Mouse (Mus musculus): ENCODE data around the gene Tnrc18.

Tnrc18 gene

DNA sequence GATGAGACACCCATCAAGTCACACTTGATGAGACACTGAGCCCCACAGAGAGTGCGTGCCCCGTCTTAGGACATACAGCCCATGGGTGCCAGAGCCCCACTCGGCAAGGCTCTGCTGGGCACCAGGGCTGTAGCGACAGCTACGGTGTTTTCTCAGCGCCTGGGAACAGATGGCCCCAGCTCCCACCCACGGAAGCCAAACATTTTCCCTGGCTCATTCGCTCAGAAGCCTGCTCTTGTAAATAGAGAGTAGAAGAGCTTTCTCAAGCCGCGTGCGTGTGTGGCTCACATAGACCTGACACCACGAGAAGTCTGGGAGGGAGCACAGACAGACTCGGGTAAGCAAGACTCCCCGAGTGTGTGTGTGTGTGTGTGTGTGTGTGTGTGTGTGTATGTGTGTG is 125.2 kb downstream of the Tnrc18 start, which contains the start of gene Slc29a4:
Gene Slc29a4 (plus strand): TSS at position 265 of the 400 bp plus-strand sequence.
- no peak for DNase-seq (ENCODE audit: low spot score in 2 of 2)

- DNase-seq (ENCODE audit: low spot score in 2 of 2): no peak
Observed at GRCm38 (mm10) chr5:142690343-142690742, 127.1 kb downstream of the Tnrc18 start.

DNA sequence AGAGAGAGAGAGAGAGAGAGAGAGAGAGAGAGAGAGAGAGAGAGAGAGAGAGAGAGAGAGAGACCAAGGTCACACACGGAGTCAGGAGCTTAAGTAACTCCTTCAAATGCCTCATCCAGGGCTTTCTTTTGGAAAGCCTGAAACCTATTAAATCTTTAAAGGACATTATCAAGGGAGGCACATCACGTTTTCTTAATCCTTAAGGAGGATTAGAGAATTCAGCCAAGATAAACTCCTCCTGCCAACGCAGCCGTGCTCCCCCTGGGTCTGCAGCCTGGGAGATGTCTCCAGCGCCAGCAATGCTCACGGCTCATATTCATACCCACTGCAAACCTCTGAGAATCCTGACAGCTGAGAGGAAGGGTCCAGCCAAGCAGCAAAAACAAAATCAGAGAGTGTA is 128.6 kb downstream of the Tnrc18 start:
- no peak for DNase-seq (ENCODE audit: low spot score in 2 of 2)

DNA sequence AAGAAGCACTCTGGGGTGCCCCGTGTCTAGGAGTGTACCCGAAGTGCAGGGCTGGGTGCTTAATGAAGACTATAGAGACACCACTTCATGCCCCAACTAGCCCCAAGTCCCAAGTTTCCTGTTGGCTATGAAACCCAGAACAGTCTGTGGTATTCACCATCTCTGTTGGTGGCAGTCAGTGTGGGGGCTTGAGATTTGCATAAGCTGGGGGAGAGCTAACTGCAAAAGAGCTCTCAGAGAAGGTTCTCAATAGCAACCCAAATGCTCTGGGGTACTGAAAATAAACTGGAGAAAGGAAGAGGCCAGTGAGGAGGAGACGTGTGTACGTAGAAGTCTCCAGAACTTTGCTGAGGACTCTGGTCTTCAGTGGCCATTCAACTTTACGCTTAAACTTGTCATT is 134.9 kb downstream of the Tnrc18 start:
- DNase-seq (ENCODE audit: low spot score in 2 of 2): no peak

DNA sequence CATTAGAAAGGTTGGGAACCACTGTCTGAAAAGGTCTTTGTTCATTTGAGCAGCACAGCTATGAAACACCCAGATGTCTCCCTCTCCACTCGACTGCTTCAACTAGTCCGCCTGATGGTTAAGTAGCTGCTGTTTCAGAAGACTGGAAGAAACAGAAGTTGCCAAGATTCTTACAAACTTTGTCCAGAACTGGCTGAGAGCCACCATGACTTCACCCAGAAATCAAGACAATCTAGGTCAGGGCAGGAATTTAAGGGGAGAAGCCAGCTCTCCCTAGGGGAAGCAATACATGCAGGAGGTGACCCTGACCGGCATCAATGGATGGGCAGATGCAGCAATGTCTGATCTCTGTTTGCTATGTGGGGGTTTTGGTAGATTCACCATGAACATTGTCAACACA is 135.6 kb downstream of the Tnrc18 start:
- no peak for DNase-seq (ENCODE audit: low spot score in 2 of 2)

DNA sequence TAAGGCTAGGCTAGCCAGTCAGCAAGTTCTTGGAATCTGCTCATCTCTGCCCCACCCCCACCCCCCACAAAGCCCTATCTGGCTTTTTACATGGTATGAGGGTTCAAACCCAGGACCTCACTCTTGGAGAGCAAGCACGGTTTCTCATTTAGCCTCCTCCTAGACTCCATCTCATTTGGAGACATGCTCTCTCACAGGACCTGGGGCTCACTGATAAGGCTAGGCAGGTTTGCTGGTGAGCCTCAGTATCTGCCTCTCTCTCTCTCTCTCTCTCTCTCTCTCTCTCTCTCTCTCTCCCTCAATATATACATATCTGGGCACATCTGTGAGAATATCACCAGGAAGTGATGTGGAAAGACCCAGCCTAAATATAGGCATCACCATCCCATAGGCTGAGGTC is 138.4 kb downstream of the Tnrc18 start:
- no peak for DNase-seq (ENCODE audit: low spot score in 2 of 2)

GRCm38 (mm10) chr5:142678141-142678571 is 139.3 kb downstream of the Tnrc18 start:
- no peak for DNase-seq (ENCODE audit: low spot score in 2 of 2)
